Mouse (Mus musculus): Measurements from ENCODE around the gene Erlin1. TPM values are rescaled to one million over a fixed set of nuclear protein-coding genes. Genes with fewer than 3 reads are reported as not detected.

The Erlin1 gene
- polyA plus RNA-seq, 1 experiment from 2014 or later = 16.5 TPM

- ATAC-seq (no peak), DNase-seq (ENCODE audit: low spot score) (no peak)
- WGBS = 85% methylated on average over 5 of the region's 5 CpGs
- no peaks in the 10 kb centered on the region for H3K4me1 ChIP-seq (ENCODE audit: control insufficient read depth, insufficient read depth, low read length)
- H3K36me3 ChIP-seq (ENCODE audit: control insufficient read depth, insufficient read depth, low read length) = peaks cover 35% of the 10 kb centered on the region
- H3K4me3 ChIP-seq (ENCODE audit: low read depth, low read length) = no peak overlapping the region
- no peak overlapping the region for H3K27ac ChIP-seq (ENCODE audit: low read depth, low read length)
- H3K4me2 ChIP-seq (ENCODE audit: low read length) = no peak overlapping the region
- no peaks in the 10 kb centered on the region for H3K27me3 ChIP-seq (replicated peaks; ENCODE audit: control insufficient read depth, insufficient read depth, low read length)
- H3K9ac ChIP-seq (ENCODE audit: low read length) = no peak overlapping the region
- H3K9me3 ChIP-seq (replicated peaks; ENCODE audit: control insufficient read depth, low read length) = no peaks in the 10 kb centered on the region
These were observed 27.5 kb downstream of the Erlin1 start for GRCm38 (mm10) chr19:44042121-44042520.

- WGBS = 97% methylated on average over 5 of the region's 5 CpGs
- Histone ChIP-seq H3K9ac (ENCODE audit: low read length) (no peak overlapping the region), H3K27me3 (replicated peaks; ENCODE audit: control insufficient read depth, insufficient read depth, low read length) (no peaks in the 10 kb centered on the region), H3K4me2 (ENCODE audit: low read length) (no peak overlapping the region), H3K27ac (ENCODE audit: low read depth, low read length) (no peak overlapping the region), H3K4me3 (ENCODE audit: low read depth, low read length) (no peak overlapping the region), H3K36me3 (ENCODE audit: control insufficient read depth, insufficient read depth, low read length) (peaks cover 30% of the 10 kb centered on the region), H3K9me3 (replicated peaks; ENCODE audit: control insufficient read depth, low read length) (no peaks in the 10 kb centered on the region), H3K4me1 (ENCODE audit: control insufficient read depth, insufficient read depth, low read length) (no peaks in the 10 kb centered on the region)
- DNase-seq (ENCODE audit: low spot score) (no peak), ATAC-seq (no peak)
These were observed 36.2 kb downstream of the Erlin1 start for GRCm38 (mm10) chr19:44033396-44033795.

DNA sequence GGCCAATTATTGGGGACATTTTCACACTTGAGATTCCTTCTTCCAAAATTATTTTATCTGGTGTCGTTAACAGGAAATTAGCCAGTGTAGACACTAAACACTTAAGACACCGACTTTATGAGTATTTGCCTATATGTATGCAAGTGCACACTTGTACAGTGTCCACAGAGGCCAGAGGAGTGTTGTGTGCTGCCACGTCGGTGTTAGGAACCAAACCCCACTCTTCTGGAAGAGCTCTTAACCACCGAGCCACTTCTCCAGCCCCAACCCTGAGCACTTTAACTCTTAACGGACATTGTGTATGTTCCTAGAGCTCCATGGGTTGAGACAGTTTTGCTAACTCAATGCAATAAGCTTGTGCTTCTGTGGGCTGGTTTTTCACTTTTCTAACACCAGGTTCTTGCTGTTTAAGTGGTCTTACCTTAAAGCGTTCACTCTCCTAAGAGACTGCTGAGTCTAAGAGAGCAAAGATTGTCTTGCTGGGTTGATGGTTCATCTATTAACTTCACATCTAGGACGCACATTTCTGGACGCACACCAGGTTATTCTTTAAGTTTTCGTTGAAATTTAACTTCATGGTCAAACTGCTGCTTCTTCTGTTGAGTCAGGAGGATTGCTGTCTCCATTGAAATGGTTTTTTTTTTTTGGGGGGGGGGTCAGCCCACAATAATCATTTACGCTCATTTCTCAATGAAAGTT is 37.4 kb downstream of the Erlin1 start:
- Histone ChIP-seq H3K9me3 (replicated peaks; ENCODE audit: control insufficient read depth, low read length) (no peaks in the 10 kb centered on the region), H3K27ac (ENCODE audit: low read depth, low read length) (no peak overlapping the region), H3K4me1 (ENCODE audit: control insufficient read depth, insufficient read depth, low read length) (no peaks in the 10 kb centered on the region), H3K4me3 (ENCODE audit: low read depth, low read length) (no peak overlapping the region), H3K4me2 (ENCODE audit: low read length) (no peak overlapping the region), H3K9ac (ENCODE audit: low read length) (no peak overlapping the region), H3K36me3 (ENCODE audit: control insufficient read depth, insufficient read depth, low read length) (peaks cover 24% of the 10 kb centered on the region), H3K27me3 (replicated peaks; ENCODE audit: control insufficient read depth, insufficient read depth, low read length) (no peaks in the 10 kb centered on the region)
- 93% methylated on average over 11 of the region's 11 CpGs for WGBS
- ATAC-seq (no peak), DNase-seq (ENCODE audit: low spot score) (no peak)

DNA sequence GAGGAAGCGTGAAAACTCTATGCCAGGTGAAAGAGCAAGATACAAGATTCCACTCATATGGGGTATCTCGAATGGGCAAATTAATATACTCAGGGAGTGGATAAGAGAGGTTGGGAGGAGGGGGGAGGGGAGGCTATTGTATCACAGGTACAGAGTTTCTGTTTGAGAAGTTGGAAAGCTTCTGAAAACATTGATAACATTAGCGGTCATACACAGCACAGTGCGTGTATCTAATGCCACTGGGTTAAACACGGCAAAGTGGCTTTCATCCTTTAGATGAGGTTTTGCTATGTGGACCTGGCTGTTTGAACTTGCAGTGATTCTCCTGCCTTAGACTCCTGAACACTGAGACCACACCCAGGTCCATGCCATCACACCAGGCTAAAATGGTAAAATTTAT is 39.6 kb downstream of the Erlin1 start:
- no peak overlapping the region for H3K4me2 ChIP-seq (ENCODE audit: low read length)
- WGBS = 91% methylated on average over 5 of the region's 5 CpGs
- no peaks in the 10 kb centered on the region for H3K9me3 ChIP-seq (replicated peaks; ENCODE audit: control insufficient read depth, low read length)
- H3K27me3 ChIP-seq (replicated peaks; ENCODE audit: control insufficient read depth, insufficient read depth, low read length) = no peaks in the 10 kb centered on the region
- DNase-seq (ENCODE audit: low spot score) (no peak), ATAC-seq (no peak)
- no peak overlapping the region for H3K4me3 ChIP-seq (ENCODE audit: low read depth, low read length)
- H3K4me1 ChIP-seq (ENCODE audit: control insufficient read depth, insufficient read depth, low read length) = no peaks in the 10 kb centered on the region
- no peak overlapping the region for H3K27ac ChIP-seq (ENCODE audit: low read depth, low read length)
- peaks cover 10% of the 10 kb centered on the region; the same call in 1 of the 2 replicates for H3K36me3 ChIP-seq (ENCODE audit: control insufficient read depth, insufficient read depth, low read length)
- no peak overlapping the region for H3K9ac ChIP-seq (ENCODE audit: low read length)

- Histone ChIP-seq H3K4me3 (ENCODE audit: low read depth, low read length) (no peak within 1 kb of the TSS), H3K9me3 (replicated peaks; ENCODE audit: control insufficient read depth, low read length) (no peaks in the 10 kb centered on the region), H3K27me3 (replicated peaks; ENCODE audit: control insufficient read depth, insufficient read depth, low read length) (no peaks in the 10 kb centered on the region), H3K36me3 (ENCODE audit: control insufficient read depth, insufficient read depth, low read length) (peaks cover 3% of the 10 kb centered on the region; the same call in 1 of the 2 replicates), H3K4me2 (ENCODE audit: low read length) (no peak within 1 kb of the TSS), H3K4me1 (ENCODE audit: control insufficient read depth, insufficient read depth, low read length) (no peaks in the 10 kb centered on the region), H3K27ac (ENCODE audit: low read depth, low read length) (no peak within 1 kb of the TSS), H3K9ac (ENCODE audit: low read length) (no peak within 1 kb of the TSS)
- 70% methylated on average over 8 of the region's 8 CpGs for WGBS
- ATAC-seq (no peak), DNase-seq (ENCODE audit: low spot score) (no peak)
These were observed 40.6 kb downstream of the Erlin1 start, which contains the start of gene Cyp2c23 for GRCm38 (mm10) chr19:44028972-44029371. TSS of gene Cyp2c23 (minus strand) at chr19:44029208.

GRCm38 (mm10) chr19:44026956-44027530 is 42.5 kb downstream of the Erlin1 start:
- DNase-seq (ENCODE audit: low spot score) (no peak), ATAC-seq (no peak)
- no peaks in the 10 kb centered on the region for H3K36me3 ChIP-seq (ENCODE audit: control insufficient read depth, insufficient read depth, low read length)
- H3K4me2 ChIP-seq (ENCODE audit: low read length) = no peak overlapping the region
- H3K27ac ChIP-seq (ENCODE audit: low read depth, low read length) = no peak overlapping the region
- H3K27me3 ChIP-seq (replicated peaks; ENCODE audit: control insufficient read depth, insufficient read depth, low read length) = no peaks in the 10 kb centered on the region
- H3K9ac ChIP-seq (ENCODE audit: low read length) = no peak overlapping the region
- H3K9me3 ChIP-seq (replicated peaks; ENCODE audit: control insufficient read depth, low read length) = no peaks in the 10 kb centered on the region
- H3K4me3 ChIP-seq (ENCODE audit: low read depth, low read length) = no peak overlapping the region
- 69% methylated on average over 8 of the region's 8 CpGs for WGBS
- H3K4me1 ChIP-seq (ENCODE audit: control insufficient read depth, insufficient read depth, low read length) = no peaks in the 10 kb centered on the region

DNA sequence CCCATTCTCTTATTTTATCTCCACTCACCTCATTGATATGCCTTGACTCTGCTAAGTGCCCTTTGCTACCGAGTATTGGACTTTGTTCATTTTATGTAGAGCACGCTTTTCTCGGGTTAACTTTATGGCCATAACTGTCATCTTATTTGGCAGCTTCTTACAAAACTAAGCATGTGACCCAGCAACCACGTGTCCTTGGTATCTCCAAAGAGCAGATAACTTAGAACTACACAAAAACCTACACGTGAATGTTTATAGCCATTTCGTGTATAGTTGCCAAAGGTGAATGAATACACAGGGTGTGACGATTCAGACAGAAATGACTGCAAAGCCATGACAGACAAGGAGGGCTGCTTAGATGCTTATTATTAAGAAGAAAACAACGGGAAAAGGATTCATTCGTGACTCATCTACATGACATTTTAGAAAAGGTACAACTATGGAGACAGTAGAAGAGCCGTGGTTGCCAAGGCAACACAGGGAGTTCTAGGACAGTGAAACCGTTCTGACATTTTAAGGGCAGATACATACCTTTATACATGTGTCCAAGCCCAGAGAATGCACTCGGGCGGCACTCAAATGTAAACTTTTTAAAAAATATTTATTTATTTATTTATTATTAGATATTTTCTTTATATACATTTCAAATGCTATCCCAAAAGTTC is 44.5 kb downstream of the Erlin1 start:
- WGBS = 90% methylated on average over 13 of the region's 13 CpGs

DNA sequence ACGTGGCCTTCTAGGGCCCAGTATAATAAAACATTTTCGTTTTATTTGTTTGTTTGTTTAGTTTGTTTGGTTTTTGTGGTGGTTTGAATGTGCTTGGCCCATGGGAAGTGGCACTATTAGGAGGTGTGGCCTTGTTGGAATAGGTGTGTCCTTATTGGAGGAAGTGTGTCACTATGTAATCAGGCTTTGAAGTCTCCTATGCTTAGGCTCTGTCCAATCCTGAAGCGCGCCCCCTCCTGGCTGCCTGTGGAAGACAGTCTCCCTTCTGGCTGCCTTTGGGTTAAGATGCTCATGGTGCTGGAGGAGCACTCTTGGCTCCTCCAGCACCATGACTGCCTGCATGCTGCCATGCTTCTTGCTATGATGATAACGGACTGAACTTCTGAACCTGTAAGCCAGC is 46.5 kb downstream of the Erlin1 start:
- 70% methylated on average over 5 of the region's 5 CpGs for WGBS
- ATAC-seq (no peak), DNase-seq (ENCODE audit: low spot score) (no peak)
- no peaks in the 10 kb centered on the region for H3K27me3 ChIP-seq (replicated peaks; ENCODE audit: control insufficient read depth, insufficient read depth, low read length)
- H3K9ac ChIP-seq (ENCODE audit: low read length) = no peak overlapping the region
- H3K36me3 ChIP-seq (ENCODE audit: control insufficient read depth, insufficient read depth, low read length) = no peaks in the 10 kb centered on the region
- no peak overlapping the region for H3K4me2 ChIP-seq (ENCODE audit: low read length)
- no peak overlapping the region for H3K27ac ChIP-seq (ENCODE audit: low read depth, low read length)
- no peak overlapping the region for H3K4me3 ChIP-seq (ENCODE audit: low read depth, low read length)
- no peaks in the 10 kb centered on the region for H3K9me3 ChIP-seq (replicated peaks; ENCODE audit: control insufficient read depth, low read length)
- H3K4me1 ChIP-seq (ENCODE audit: control insufficient read depth, insufficient read depth, low read length) = no peaks in the 10 kb centered on the region

More for the DNA sequence above, 44.5 kb downstream of the Erlin1 start:
- Histone ChIP-seq H3K9me3 (replicated peaks; ENCODE audit: control insufficient read depth, low read length) (no peaks in the 10 kb centered on the region), H3K27me3 (replicated peaks; ENCODE audit: control insufficient read depth, insufficient read depth, low read length) (no peaks in the 10 kb centered on the region), H3K27ac (ENCODE audit: low read depth, low read length) (no peak overlapping the region), H3K36me3 (ENCODE audit: control insufficient read depth, insufficient read depth, low read length) (no peaks in the 10 kb centered on the region), H3K9ac (ENCODE audit: low read length) (no peak overlapping the region), H3K4me2 (ENCODE audit: low read length) (no peak overlapping the region), H3K4me1 (ENCODE audit: control insufficient read depth, insufficient read depth, low read length) (no peaks in the 10 kb centered on the region), H3K4me3 (ENCODE audit: low read depth, low read length) (no peak overlapping the region)
- DNase-seq (ENCODE audit: low spot score) (no peak), ATAC-seq (no peak)

DNA sequence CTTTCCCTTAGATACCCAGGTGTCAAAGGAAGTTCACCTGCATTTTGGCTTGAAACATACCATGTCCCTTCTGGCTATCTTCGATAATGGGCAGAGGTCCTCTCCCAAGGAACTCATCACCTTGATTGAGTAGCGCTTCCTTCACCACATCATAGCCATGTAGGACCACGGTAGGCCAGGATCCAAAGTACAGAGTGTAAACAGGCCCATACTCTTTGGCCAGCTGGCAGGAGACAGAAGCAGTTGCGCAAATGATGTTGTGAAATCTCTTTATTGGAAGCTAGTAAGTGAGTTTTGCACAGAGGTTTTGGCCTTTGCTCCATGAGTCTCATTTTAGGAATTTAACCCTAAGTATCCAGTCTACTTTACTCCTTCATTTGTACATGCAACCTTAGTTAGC is 48.1 kb downstream of the Erlin1 start:
- H3K4me1 ChIP-seq (ENCODE audit: control insufficient read depth, insufficient read depth, low read length) = no peaks in the 10 kb centered on the region
- ATAC-seq = no peak
- H3K36me3 ChIP-seq (ENCODE audit: control insufficient read depth, insufficient read depth, low read length) = no peaks in the 10 kb centered on the region
- no peak overlapping the region for H3K27ac ChIP-seq (ENCODE audit: low read depth, low read length)
- no peak overlapping the region for H3K4me3 ChIP-seq (ENCODE audit: low read depth, low read length)
- H3K9me3 ChIP-seq (replicated peaks; ENCODE audit: control insufficient read depth, low read length) = no peaks in the 10 kb centered on the region
- no peak overlapping the region for H3K4me2 ChIP-seq (ENCODE audit: low read length)
- H3K9ac ChIP-seq (ENCODE audit: low read length) = no peak overlapping the region
- 95% methylated on average over 4 of the region's 4 CpGs for WGBS
- no peak for DNase-seq (ENCODE audit: low spot score)
- H3K27me3 ChIP-seq (replicated peaks; ENCODE audit: control insufficient read depth, insufficient read depth, low read length) = no peaks in the 10 kb centered on the region

Data from forebrain, embryonic 14.5 days (tissue).